Mouse (Mus musculus): Measurements from ENCODE around the gene Hoxb2. TPM values are rescaled to one million over a fixed set of nuclear protein-coding genes. Genes with fewer than 3 reads are reported as not detected.

The Hoxb2 gene
- polyA plus RNA-seq, 1 experiment from 2014 or later: 45.2 TPM

DNA sequence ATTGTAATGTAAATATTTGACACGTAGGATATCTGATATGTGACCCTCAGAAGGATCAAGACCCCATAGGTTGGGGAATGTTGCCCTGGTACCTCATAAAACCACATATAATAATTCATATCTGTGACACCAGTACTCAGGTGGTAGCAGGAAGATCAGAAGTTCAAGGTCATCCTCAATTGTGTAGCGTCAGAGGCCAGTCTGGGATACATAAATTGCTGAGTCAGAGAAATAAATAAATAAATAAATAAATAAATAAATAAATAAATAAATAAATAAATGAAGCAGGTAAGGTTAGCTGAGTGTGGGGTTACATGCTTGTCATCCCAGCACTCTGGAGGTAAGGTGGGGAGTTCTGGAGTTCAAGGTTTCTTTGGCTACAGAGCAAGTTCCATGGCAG is 37.3 kb downstream of the Hoxb2 start:
- 91% methylated on average over 2 of the region's 2 CpGs for WGBS
- H3K4me1 ChIP-seq (ENCODE audit: control insufficient read depth, insufficient read depth, low read length): no peaks in the 10 kb centered on the region
- no peak overlapping the region for H3K4me3 ChIP-seq (ENCODE audit: low read depth, low read length)
- no peak overlapping the region for H3K27ac ChIP-seq (ENCODE audit: low read depth, low read length)
- H3K9ac ChIP-seq (replicated peaks; ENCODE audit: low read depth, low read length): no peak overlapping the region
- no peaks in the 10 kb centered on the region for H3K36me3 ChIP-seq (ENCODE audit: control insufficient read depth, insufficient read depth, low read length)
- no peak overlapping the region for H3K4me2 ChIP-seq (ENCODE audit: low read depth, low read length)
- no peaks in the 10 kb centered on the region for H3K9me3 ChIP-seq (ENCODE audit: control insufficient read depth, low read length)
- no peaks in the 10 kb centered on the region for H3K27me3 ChIP-seq (ENCODE audit: control insufficient read depth, insufficient read depth, low read length)
- no peak for ATAC-seq (ENCODE audit: low read depth)

DNA sequence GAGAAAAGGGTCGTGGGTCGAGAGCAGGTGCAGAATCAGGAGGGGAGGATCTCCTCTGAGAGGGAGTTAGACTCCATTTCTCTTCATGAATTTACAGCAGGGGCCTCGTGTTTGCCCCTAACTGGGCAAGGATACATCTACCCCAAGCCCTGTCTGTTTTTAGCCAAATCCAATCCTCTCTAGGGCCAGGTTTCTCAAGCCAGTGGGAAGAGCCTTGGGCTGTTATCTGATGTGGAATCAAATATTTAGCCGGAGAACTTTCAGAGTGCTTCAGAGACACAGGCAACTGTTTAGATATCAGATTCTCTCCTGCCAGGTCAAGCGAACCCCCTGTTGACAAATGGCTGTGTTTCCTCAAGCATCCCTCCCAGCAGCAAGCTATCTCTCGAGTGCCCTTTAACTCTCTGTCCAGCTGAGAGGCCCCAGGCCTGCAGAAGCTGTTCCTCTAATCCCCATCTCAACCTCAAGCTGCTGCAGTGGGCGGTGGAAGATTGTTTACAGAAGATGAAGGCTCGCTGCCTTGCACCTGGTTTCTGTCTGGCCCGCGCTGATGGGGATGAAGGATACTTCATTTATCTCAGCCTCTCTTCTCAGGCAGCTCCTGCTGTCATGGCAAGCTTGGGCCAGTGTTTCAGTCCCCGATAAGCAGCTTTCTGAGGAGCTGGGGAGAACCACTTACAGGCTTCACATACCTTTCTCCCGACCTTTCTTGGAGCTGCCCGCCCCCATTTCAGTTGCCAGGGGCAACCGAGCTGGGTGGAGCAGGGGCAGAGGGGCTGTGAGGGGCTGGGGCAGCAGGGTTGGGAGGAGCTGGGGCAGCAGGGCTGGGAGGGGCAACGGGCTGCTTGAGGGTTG is 46.7 kb downstream of the Hoxb2 start:
- WGBS: 15% methylated on average over 15 of the region's 15 CpGs

DNA sequence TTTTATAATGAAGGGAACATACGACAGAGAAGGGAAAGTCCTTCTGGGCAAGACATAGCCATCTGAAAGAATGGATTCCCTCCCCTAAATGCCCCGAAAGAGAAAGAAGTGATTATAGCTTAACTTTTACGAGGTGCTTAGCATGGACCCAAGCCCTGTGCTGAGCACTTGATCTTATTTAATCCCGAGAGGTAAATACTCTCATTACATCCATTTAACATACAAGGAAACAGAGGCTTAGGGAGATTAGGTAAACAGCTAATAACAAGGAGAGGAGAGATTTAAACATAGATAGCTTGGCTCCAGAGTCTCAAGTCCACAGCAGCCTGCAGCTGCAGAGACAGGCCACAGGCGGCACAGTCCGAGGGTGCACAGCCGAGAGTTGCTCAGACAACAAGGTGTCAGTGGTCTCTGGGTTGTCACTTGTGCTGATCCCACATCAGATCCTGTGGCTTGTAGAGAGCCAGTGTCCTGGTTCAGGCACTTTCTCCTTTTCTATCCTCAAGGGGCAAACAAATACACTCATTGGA is 47.5 kb downstream of the Hoxb2 start:
- Histone ChIP-seq H3K9ac (replicated peaks; ENCODE audit: low read depth, low read length) (no peak overlapping the region), H3K27me3 (ENCODE audit: control insufficient read depth, insufficient read depth, low read length) (no peaks in the 10 kb centered on the region), H3K9me3 (ENCODE audit: control insufficient read depth, low read length) (no peaks in the 10 kb centered on the region), H3K36me3 (ENCODE audit: control insufficient read depth, insufficient read depth, low read length) (no peaks in the 10 kb centered on the region), H3K4me1 (ENCODE audit: control insufficient read depth, insufficient read depth, low read length) (0 out of 2 replicates have a peak, but pooled peaks cover 5% of the 10 kb centered on the region), H3K27ac (ENCODE audit: low read depth, low read length) (no peak overlapping the region), H3K4me2 (ENCODE audit: low read depth, low read length) (no peak overlapping the region), H3K4me3 (ENCODE audit: low read depth, low read length) (no peak overlapping the region)
- 38% methylated on average over 7 of the region's 7 CpGs for WGBS
- no peak for ATAC-seq (ENCODE audit: low read depth)

More for the DNA sequence above, 46.7 kb downstream of the Hoxb2 start:
- Histone ChIP-seq H3K4me1 (ENCODE audit: control insufficient read depth, insufficient read depth, low read length) (0 out of 2 replicates have a peak, but pooled peaks cover 5% of the 10 kb centered on the region), H3K9me3 (ENCODE audit: control insufficient read depth, low read length) (no peaks in the 10 kb centered on the region), H3K9ac (replicated peaks; ENCODE audit: low read depth, low read length) (no peak overlapping the region), H3K27me3 (ENCODE audit: control insufficient read depth, insufficient read depth, low read length) (no peaks in the 10 kb centered on the region), H3K4me2 (ENCODE audit: low read depth, low read length) (no peak overlapping the region), H3K4me3 (ENCODE audit: low read depth, low read length) (no peak overlapping the region), H3K27ac (ENCODE audit: low read depth, low read length) (no peak overlapping the region), H3K36me3 (ENCODE audit: control insufficient read depth, insufficient read depth, low read length) (no peaks in the 10 kb centered on the region)
- ATAC-seq (ENCODE audit: low read depth): no peak

DNA sequence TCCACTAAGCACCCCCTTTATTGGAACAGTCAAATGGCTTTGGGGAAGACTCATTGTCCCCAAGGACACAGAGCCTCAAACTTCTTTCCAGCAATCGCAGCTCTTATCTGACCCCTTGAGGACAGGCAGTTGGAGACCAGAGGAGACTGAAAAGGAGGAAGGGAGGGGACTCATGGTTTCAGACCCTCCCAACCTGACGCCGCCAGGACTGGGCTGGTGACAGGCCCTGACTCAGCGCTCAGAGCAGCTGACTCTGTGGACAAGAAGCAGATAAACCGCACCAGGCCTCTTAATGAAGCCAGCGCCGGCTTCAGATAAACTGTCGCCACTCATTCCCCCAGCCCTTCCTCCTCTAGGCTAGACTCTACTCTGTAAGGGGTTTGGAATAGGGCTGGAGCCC is 49.6 kb downstream of the Hoxb2 start:
- H3K4me2 ChIP-seq (ENCODE audit: low read depth, low read length): no peak overlapping the region
- no peaks in the 10 kb centered on the region for H3K27me3 ChIP-seq (ENCODE audit: control insufficient read depth, insufficient read depth, low read length)
- no peak overlapping the region for H3K27ac ChIP-seq (ENCODE audit: low read depth, low read length)
- no peaks in the 10 kb centered on the region for H3K9me3 ChIP-seq (ENCODE audit: control insufficient read depth, low read length)
- no peaks in the 10 kb centered on the region for H3K36me3 ChIP-seq (ENCODE audit: control insufficient read depth, insufficient read depth, low read length)
- WGBS: 24% methylated on average over 8 of the region's 8 CpGs
- ATAC-seq (ENCODE audit: low read depth): no peak
- no peak overlapping the region for H3K4me3 ChIP-seq (ENCODE audit: low read depth, low read length)
- H3K9ac ChIP-seq (replicated peaks; ENCODE audit: low read depth, low read length): no peak overlapping the region
- H3K4me1 ChIP-seq (ENCODE audit: control insufficient read depth, insufficient read depth, low read length): peaks cover 5% of the 10 kb centered on the region; the same call in 1 of the 2 replicates

MicroRNA genes within 50 kb of the gene (microRNA counts, 519-probe panel; counts per million panel counts)
- 6,549 counts per million, percentile 93 among the panel's probes with 10 or more counts for microRNA mmu-miR-10a

Small RNA genes within 50 kb of the gene (microRNA-seq; reads per million reads assigned to microRNA genes)
- 168,918 reads per million, percentile 100 among the genes with 10 or more reads in this experiment for gene Mir10a

Other genes starting within 250 kb of the Hoxb2 start
- gene Calcoco2, start 238.6 kb upstream of the Hoxb2 start, polyA plus RNA-seq (2014; fragmentation: Nextera tagmentation; extraction: Ambion mirVana): not detected in 2 replicates
- 0.27 TPM in 1 of 2 replicates, not detected in the other for gene Ttll6, start 216.7 kb upstream of the Hoxb2 start, polyA plus RNA-seq (2014; fragmentation: Nextera tagmentation; extraction: Ambion mirVana)
- gene Hoxb13, start 156.2 kb upstream of the Hoxb2 start, polyA plus RNA-seq (2014; fragmentation: Nextera tagmentation; extraction: Ambion mirVana): not detected in 2 replicates
- gene Hoxb9, start 79.1 kb upstream of the Hoxb2 start, polyA plus RNA-seq (2014; fragmentation: Nextera tagmentation; extraction: Ambion mirVana): 106 and 114 TPM in 2 replicates
- gene Hoxb8, start 68.6 kb upstream of the Hoxb2 start, polyA plus RNA-seq (2014; fragmentation: Nextera tagmentation; extraction: Ambion mirVana): 78.6 and 120 TPM in 2 replicates
- 120 and 133 TPM in 2 replicates for gene Hoxb7, start 63.9 kb upstream of the Hoxb2 start, polyA plus RNA-seq (2014; fragmentation: Nextera tagmentation; extraction: Ambion mirVana)
- gene Hoxb6, start 58.0 kb upstream of the Hoxb2 start, polyA plus RNA-seq (2014; fragmentation: Nextera tagmentation; extraction: Ambion mirVana): 138 and 141 TPM in 2 replicates
- 49.1 and 52.4 TPM in 2 replicates for gene Hoxb5, start 47.2 kb upstream of the Hoxb2 start, polyA plus RNA-seq (2014; fragmentation: Nextera tagmentation; extraction: Ambion mirVana)
- gene Hoxb4, start 32.3 kb upstream of the Hoxb2 start, polyA plus RNA-seq (2014; fragmentation: Nextera tagmentation; extraction: Ambion mirVana): 3.4 and 4.1 TPM in 2 replicates
- 13.5 and 13.9 TPM in 2 replicates for gene Hoxb3, start 27.2 kb upstream of the Hoxb2 start, polyA plus RNA-seq (2014; fragmentation: Nextera tagmentation; extraction: Ambion mirVana)
- 0.62 and 0.96 TPM in 2 replicates for gene Hoxb1, start 15.2 kb downstream of the Hoxb2 start, polyA plus RNA-seq (2014; fragmentation: Nextera tagmentation; extraction: Ambion mirVana)
- gene Skap1, start 114.1 kb downstream of the Hoxb2 start, polyA plus RNA-seq (2014; fragmentation: Nextera tagmentation; extraction: Ambion mirVana): 9.5 and 10.8 TPM in 2 replicates

Data from neural tube, embryonic 14.5 days (tissue).